Comparison of ENCODE assay signal across 19 mouse cellular contexts in genomic region chr12:98981081-98981480, GRCm38 (mm10).
DNase-seq lines count a peak whose midpoint lies in the region; TF ChIP-seq lines count a peak whose summit lies in the region.
"Had no signal": no experiment of that assay in that cellular context is flagged by ENCODE, and none has a peak within 500 bp of the region (broad histone marks: within the 10 kb centered on the region; RNA-seq: fewer than 3 reads in every experiment).

No protein-coding gene starts in this region.

- no peaks in the 10 kb centered on the region for H3K36me3 ChIP-seq in ES-E14 (ENCODE audit: control insufficient read depth, insufficient read depth, low read length, poor library complexity, severe bottlenecking)
- no peaks in the 10 kb centered on the region for H3K36me3 ChIP-seq in thymus, adult 2 months (ENCODE audit: control insufficient read depth, insufficient read depth, low read length)

- no peak overlapping the region for H3K9ac ChIP-seq in ES-E14 (ENCODE audit: insufficient read depth, low read depth, low read length, poor library complexity, severe bottlenecking)
- H3K9ac ChIP-seq: embryonic facial prominence, embryonic 12.5 days; forebrain, embryonic 13.5 days; forebrain, embryonic 15.5 days; forebrain, postnatal 0 days had no signal

- TF ChIP-seq POLR2A in thymus, adult 2 months (IDR thresholded peaks at IDR 0.05; ENCODE audit: control insufficient read depth, extremely low read depth, insufficient read depth, low read length, poor library complexity): no peak

- no peak overlapping the region for H3K4me3 ChIP-seq in ES-E14 (ENCODE audit: insufficient read depth in 1 of 2, low read depth in 1 of 2, low read length in 2 of 2, poor library complexity in 1 of 2, severe bottlenecking in 1 of 2)
- no peak overlapping the region for H3K4me3 ChIP-seq in thymus, adult 2 months (ENCODE audit: control insufficient read depth, insufficient read depth, low read length)
- H3K4me3 ChIP-seq: embryonic facial prominence, embryonic 10.5 days; embryonic facial prominence, embryonic 12.5 days; forebrain, embryonic 13.5 days; forebrain, embryonic 15.5 days had no signal

- WGBS in thymus, adult 2 months: 89% methylated on average over 3 of the region's 3 CpGs

- no peaks in the 10 kb centered on the region for H3K27me3 ChIP-seq in thymus, adult 2 months (ENCODE audit: control insufficient read depth, insufficient read depth, low read length)
- H3K27me3 ChIP-seq: embryonic facial prominence, embryonic 12.5 days; forebrain, embryonic 13.5 days; forebrain, embryonic 15.5 days had no signal

- H3K27ac ChIP-seq in ES-E14 (ENCODE audit: insufficient read depth, low read depth, low read length, poor library complexity, severe bottlenecking): no peak overlapping the region
- H3K27ac ChIP-seq in thymus, adult 2 months (ENCODE audit: control insufficient read depth, insufficient read depth, low read length): no peak overlapping the region
- H3K27ac ChIP-seq: embryonic facial prominence, embryonic 10.5 days; embryonic facial prominence, embryonic 12.5 days; forebrain, embryonic 13.5 days; forebrain, embryonic 15.5 days had no signal

- no peaks in the 10 kb centered on the region for H3K4me1 ChIP-seq in ES-E14 (ENCODE audit: control insufficient read depth in 2 of 2, insufficient read depth in 2 of 2, low read length in 2 of 2, poor library complexity in 1 of 2)
- H3K4me1 ChIP-seq in thymus, adult 2 months (replicated peaks; ENCODE audit: control insufficient read depth, insufficient read depth, low read length): no peaks in the 10 kb centered on the region
- H3K4me1 ChIP-seq: embryonic facial prominence, embryonic 10.5 days; embryonic facial prominence, embryonic 12.5 days; forebrain, embryonic 13.5 days; forebrain, embryonic 15.5 days had no signal

- no peak for TF ChIP-seq CTCF in thymus, adult 2 months (IDR thresholded peaks at IDR 0.05; ENCODE audit: borderline replicate concordance, control insufficient read depth, extremely low read depth, insufficient read depth, low read length, poor library complexity)

- intact Hi-C loops in left cerebral cortex, postnatal 36 days (cut with DNase I): no loop called here

- no peaks in the 10 kb centered on the region for H3K9me3 ChIP-seq in ES-E14 (ENCODE audit: control insufficient read depth, insufficient read depth, low read depth, low read length)
- H3K9me3 ChIP-seq: embryonic facial prominence, embryonic 12.5 days; forebrain, embryonic 15.5 days had no signal

- in situ Hi-C loops in ES-E14 (cut with MboI; ENCODE audit: low sequenced_read_pairs in 2 of 2, unreplicated experiment in 2 of 2): no loop called here

- DNase-seq in ES-CJ7 (ENCODE audit: low read depth, low spot score) (peak; percentile 79), ES-E14 (ENCODE audit: low read depth, low spot score) (peak; percentile 62), WW6 (ENCODE audit: low read depth, low spot score) (peak; percentile 14)
- DNase-seq in ovary, adult 18-20 months (ENCODE audit: low spot score): no peak
- DNase-seq in thymus, adult 2 months: no peak
- DNase-seq in left cerebral cortex, postnatal 36 days (ENCODE audit: low spot score in 2 of 2): no peak
- DNase-seq: adrenal gland, adult 8-10 months; adrenal gland, postnatal 14 days; adrenal gland, postnatal 36 days; cerebellum, adult 11-12 months; cerebellum, adult 2 months; cerebellum, adult 9-10 months; cerebellum, postnatal 10 days; cerebellum, postnatal 25 days; forebrain, postnatal 0 days had no signal

TF ChIP-seq in ES-E14, 5 proteins besides CTCF, POLR2A, EP300 and RAD21:
- no peak for TF ChIP-seq CHD2 (IDR thresholded peaks at IDR 0.05; ENCODE audit: low read depth, low read length)
- no peak for TF ChIP-seq ZC3H11A (IDR thresholded peaks at IDR 0.05; ENCODE audit: borderline replicate concordance, low read depth, low read length)
- TF ChIP-seq HCFC1 (IDR thresholded peaks at IDR 0.05; ENCODE audit: borderline replicate concordance, insufficient read depth, low read length): no peak
- no peak for TF ChIP-seq ZNF384 (IDR thresholded peaks at IDR 0.05; ENCODE audit: low read depth, low read length)
- no peak for TF ChIP-seq MAFK (IDR thresholded peaks at IDR 0.05; ENCODE audit: insufficient read depth, low read depth, low read length)
TF ChIP-seq in ES-E14: peak in this region for 0.

Comparison
In these comparisons a context has a peak if more than half of its experiments do, and no peak if none do; other contexts are left out.
1. DNase-seq: peak in ES-CJ7 (single experiment), ES-E14 (single experiment) and WW6 (single experiment); none in ovary, adult 18-20 months (single experiment), thymus, adult 2 months (single experiment) and left cerebral cortex, postnatal 36 days (0 of 2).